Mouse (Mus musculus): ENCODE results near the gene Samd9l.
"Not testable (repeated sequence)": the region's sequence is repeated elsewhere in the genome, so short reads cannot be mapped to it uniquely, and the experiment has no call there.

Gene Samd9l

DNA sequence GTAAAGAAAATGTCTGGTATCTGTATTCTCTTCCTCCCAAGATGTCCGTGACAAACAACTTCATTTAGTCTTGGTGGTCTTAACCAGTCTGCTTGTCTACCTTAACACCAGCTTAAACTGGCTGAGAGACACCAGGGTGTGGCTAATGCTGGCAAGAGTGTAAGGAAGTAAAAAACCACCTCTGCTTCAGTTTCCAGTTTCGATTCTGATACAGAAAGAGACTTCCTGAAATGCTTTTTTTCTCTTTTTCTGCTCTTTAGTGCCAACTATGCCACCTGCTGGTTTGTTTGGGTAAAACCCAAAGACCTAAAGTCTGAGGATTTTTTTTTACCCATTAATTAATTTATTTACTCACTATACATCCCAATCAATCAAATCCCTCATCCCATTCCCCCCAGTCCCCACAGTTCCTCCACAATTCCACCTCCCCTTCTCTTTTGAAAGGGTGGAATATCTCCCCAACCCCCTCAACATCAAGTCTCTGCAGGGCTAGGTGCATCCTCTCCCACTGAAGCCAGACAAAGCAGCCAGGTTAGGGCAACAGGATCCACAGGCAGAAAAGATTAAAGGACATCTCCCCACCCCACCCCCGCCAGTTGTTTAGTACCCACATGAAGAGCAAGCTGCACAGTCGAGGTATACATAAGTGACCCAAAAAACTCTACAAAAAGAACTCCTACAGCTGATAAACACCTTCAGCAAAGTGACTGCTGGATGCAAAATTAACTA is at the start of gene Samd9l:
Gene Samd9l, minus strand, starts transcription at position 233 of the 729 bp plus-strand sequence.
- CTCF ChIA-PET: interaction anchor here (0.6 to 0.7 kb wide), 3 partner anchors 47 to 89 kb away, joined by 3 to 5 read pairs (median 3); no protein-coding TSS in a partner anchor

GRCm38 (mm10) chr6:3447404-3447803 is 48.0 kb upstream of the Samd9l start:
- CTCF ChIA-PET: no interaction called here

- CTCF ChIA-PET: no interaction called here
Measured at GRCm38 (mm10) chr6:3443905-3444304, 44.5 kb upstream of the Samd9l start.

- CTCF ChIA-PET: no interaction called here
Measured at GRCm38 (mm10) chr6:3436087-3436486, 36.7 kb upstream of the Samd9l start.

DNA sequence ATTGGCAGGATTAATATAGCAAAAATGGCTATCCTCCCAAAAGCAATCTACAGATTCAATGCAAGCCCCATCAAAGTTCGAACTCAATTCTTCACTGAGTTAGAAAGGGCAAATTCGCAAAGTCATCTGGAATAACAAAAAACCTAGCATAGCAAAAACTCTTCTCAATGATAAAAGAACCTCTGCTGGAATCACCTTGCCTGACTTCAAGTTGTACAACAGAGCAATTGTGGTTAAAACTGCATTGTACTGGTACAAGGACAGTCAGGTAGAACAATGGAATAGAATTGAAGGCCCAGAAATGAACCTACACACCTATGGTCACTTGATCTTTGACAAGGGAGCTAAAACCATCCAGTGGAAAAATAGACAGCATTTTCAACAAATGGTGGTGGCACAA is 31.6 kb upstream of the Samd9l start:
- CTCF ChIA-PET: not testable (repeated sequence)

DNA sequence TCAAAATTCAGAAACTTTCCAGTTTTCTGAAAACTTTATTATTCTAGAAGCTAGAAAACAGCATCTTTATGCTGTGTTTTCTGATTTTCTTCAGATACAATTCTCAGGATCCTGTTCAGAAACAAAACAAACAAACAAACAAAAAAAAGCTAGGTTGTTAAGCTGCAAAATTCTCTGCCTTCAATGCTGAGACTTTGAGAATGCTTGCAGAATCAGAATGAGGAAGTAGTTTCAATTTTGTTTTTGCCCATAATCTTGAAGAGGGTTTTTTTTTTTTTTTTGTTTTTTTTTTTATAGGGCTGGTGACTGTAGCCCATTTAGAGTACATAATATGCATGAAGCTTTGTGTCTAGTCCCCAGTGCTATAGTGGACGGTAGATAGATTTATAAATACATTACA is 27.7 kb upstream of the Samd9l start:
- CTCF ChIA-PET: no interaction called here

DNA sequence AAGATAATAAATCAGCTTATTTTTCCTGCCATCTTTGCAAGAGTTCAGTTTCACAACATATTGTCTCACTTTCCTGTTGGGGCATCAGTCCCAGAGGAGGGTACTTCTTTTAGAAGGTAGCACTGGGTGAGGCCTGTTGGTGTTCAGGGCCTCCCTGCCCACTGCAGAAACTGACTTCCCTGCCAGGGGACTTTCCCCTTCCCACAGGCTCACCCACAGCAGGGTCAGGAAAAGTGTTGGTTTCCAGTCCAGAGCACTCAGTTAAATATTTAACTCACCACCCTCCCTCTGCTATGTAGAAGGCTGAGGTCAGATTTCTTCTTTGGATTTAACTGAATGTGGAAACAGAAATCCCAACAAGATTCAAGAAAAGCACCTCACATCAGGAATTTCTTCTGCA is 26.0 kb upstream of the Samd9l start:
- CTCF ChIA-PET: not testable (repeated sequence)

GRCm38 (mm10) chr6:3424613-3425277 is 25.4 kb upstream of the Samd9l start:
- CTCF ChIA-PET: not testable (repeated sequence)

DNA sequence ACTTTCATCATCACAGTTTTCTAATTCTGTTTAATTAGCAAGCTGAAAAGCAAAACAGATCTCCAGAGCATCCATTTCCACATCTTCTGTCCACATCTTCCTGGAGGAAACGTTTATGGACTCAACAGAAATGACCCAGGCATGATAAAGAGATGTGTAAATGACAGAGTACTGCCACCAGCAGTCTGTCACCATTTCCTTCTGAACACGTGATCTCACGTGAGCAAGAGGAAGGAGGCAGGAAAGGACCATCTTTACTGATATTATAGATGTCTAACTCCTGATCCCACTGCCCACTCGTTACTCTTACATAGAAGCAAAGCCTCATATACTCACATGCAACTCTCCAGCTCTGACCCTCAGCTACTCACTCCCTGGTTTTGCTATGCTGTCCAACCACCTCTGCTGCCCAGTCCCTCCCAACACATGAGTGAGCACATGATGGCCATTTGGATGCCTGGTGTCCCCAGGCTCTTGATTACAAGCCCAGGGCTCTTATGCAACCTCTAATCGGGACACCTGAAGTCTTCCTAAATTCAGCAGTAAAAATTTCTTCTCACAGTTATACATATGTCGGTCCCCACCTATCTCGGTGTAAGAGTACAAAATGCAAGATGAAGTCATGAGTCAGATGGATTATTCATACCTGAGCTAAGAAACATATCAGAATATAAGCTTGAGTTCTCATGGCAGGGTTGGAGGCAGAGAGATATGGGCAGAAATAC is 2.0 kb downstream of the Samd9l start:
- CTCF ChIA-PET: not testable (repeated sequence)

DNA sequence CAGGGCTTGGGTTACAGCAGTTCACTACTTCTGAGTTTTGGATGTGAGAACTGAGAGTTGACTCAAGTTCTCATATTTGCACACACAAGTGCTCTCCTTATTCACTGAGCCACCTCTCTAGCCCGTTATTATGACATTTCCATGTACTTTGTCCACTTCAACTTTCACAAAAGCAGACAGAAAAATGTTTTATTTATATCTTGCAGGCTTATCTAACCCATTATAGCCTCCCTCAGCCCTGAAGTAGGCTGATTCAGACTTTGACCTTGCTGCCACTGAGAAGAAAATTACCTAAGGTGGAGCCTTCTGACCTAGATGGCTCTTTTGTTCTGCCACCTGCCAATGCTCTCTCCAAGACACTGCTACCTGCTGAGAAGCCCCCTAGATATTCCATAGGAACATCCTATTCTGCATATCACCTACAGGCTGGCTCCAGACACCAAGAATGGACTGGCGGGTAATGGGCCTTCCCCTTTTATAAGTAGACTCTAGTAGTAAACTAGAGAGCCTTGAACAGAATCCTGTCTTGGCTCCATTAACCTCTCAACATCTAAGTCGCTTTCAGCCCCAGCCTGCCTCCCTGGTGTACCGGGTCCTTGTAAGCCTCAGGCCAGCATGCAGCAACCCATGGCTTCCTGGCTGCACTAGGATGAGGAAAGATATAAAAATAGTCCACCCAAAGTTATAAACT is 3.3 kb downstream of the Samd9l start:
- CTCF ChIA-PET: not testable (repeated sequence)

DNA sequence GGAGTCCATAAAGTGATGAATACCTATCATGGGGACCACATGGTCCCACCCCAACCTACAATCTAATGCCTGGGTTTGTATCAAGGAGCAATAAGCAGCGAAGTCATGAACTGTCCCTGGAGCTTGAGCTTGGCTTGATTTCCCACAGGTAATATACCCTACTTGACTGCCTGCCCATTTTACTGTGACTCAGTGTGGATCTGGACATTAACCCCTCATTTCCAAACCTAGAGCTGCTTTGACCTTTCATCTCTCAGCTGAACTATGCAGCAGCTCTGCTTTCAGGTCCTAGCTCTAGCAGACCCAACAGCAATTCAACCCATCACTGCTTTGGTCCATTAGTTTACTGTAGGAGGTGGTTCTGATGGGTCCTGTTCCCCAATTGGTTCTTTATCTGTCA is 9.4 kb downstream of the Samd9l start:
- CTCF ChIA-PET: no interaction called here

GRCm38 (mm10) chr6:3386565-3386964 is 12.8 kb downstream of the Samd9l start:
- CTCF ChIA-PET: no interaction called here

DNA sequence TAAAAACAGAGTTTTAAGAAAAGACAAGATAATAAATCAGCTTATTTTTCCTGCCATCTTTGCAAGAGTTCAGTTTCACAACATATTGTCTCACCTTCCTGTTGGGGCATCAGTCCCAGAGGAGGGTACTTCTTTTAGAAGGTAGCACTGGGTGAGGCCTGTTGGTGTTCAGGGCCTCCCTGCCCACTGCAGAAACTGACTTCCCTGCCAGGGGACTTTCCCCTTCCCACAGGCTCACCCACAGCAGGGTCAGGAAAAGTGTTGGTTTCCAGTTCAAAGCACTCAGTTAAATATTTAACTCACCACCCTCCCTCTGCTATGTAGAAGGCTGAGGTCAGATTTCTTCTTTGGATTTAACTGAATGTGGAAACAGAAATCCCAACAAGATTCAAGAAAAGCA is 14.6 kb downstream of the Samd9l start:
- CTCF ChIA-PET: not testable (repeated sequence)

GRCm38 (mm10) chr6:3384115-3384791 is 15.1 kb downstream of the Samd9l start:
- CTCF ChIA-PET: not testable (repeated sequence)

GRCm38 (mm10) chr6:3379146-3379545 is 20.2 kb downstream of the Samd9l start:
- CTCF ChIA-PET: no interaction called here

DNA sequence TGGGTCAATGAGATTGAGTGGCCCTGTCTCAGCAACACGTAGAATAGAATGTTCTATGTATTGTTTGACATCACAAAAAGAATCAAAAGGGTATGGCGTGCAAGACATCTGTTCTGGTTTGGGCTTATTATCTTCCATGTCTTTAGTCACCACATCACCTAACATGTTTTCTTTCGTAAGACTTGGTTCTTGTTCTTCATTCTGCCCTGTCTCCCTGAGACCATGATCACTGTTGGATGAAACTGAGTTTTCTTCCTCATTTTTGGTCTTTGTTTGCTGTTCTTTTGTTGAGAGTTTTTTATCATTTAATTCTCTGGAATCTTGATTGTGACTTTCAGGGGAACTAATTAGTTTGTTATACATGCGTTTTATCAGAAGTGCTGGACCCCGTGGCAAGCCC is 22.7 kb downstream of the Samd9l start:
- CTCF ChIA-PET: no interaction called here

DNA sequence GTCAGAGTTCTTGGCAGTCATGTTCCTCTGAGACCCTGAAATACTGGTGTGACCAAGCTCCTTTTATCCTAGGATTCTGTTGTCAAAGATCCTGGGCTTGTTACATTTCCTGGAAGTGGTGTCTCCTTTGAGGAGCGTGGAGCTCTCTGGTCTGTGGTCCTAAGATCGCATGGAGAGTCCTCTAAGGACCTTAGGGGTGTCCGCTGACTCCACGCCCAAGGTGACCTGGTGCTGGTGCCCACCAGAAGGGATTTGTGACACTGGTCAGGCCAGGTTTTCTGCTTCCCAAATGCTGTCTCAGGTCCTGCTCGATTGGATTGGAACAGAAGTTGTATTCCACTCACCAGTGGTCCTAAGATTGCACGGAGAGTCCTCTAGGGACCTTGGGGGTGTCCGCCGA is 29.8 kb downstream of the Samd9l start:
- CTCF ChIA-PET: no interaction called here

GRCm38 (mm10) chr6:3365609-3366008 is 33.8 kb downstream of the Samd9l start:
- CTCF ChIA-PET: not testable (repeated sequence)

- CTCF ChIA-PET: not testable (repeated sequence)
Measured at GRCm38 (mm10) chr6:3345924-3346597, 53.3 kb downstream of the Samd9l start.

- CTCF ChIA-PET: not testable (repeated sequence)
Measured at GRCm38 (mm10) chr6:3345043-3345639, 54.2 kb downstream of the Samd9l start.
